Mouse (Mus musculus) G1E (cell line): Measurements from ENCODE around the gene Kcnj4.

Source experiments
- CTCF ChIP-seq: IDR thresholded peaks from 2 replicates; pipeline ENCODE4 v1.5.1; 2012; ENCODE audit warnings: low read depth, low read length, inconsistent platforms, mixed read lengths
- GATA1 ChIP-seq: IDR thresholded peaks from 2 replicates; pipeline ENCODE4 v1.6.1; 2012; ENCODE audit warnings: borderline replicate concordance, low read length, inconsistent platforms, mixed read lengths
- GATA2 ChIP-seq: IDR thresholded peaks from 2 replicates; pipeline ENCODE4 v1.6.1; 2012; ENCODE audit warnings: low read depth, low read length, inconsistent platforms, borderline replicate concordance

DNA sequence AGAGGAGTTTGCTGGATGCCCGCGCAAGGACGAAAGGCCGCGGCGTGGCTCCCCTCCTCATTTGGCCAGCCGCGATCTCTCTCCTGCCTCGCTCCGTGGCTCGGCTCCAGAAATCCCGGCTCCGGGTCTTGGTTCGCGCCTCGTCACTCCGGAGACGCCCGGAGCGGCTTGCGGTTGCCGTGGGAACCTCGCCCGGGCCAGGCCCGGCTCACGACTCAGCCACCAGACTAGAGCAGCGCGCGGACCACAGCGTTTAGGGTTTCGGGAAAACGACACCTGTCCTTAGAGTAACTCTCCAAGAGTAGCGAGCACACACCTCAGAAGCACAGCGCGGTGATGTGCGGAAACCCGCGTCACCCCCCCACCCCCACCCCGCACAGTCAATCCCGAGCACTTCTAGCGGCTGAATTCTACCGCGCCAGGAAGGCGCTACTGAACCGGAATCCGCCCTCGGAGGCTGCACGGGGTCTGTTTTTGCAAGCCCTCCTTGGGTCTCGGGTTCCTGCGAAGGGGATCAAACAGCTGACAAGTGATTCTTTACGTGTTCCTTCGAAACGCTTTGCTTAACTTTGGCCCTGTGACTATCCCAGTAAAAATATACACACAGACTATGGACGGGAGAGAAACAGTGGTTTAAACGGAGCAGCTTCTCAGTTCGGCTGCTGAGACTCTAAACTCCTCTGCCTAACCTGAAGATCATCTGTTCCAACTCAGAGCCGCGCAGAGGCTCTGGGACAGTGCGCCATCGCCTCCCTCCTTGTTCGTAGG is 6.7 kb upstream of the Kcnj4 start:
- no peak for TF ChIP-seq CTCF
- TF ChIP-seq GATA1 = no peak
- no peak for TF ChIP-seq GATA2
